In genomic region chr5:32059254-32059796, GRCm38 (mm10) we compare ENCODE assay signal across 13 mouse cellular contexts.
A peak's percentile ranks its signal among the peaks of the same experiment; 100 is the strongest.
DNase-seq lines count a peak whose midpoint lies in the region; ATAC-seq and TF ChIP-seq lines count a peak whose summit lies in the region.
"Had no signal": no experiment of that assay in that cellular context is flagged by ENCODE, and none has a peak within 500 bp of the region (broad histone marks: within the 10 kb centered on the region; RNA-seq: fewer than 3 reads in every experiment).

No protein-coding gene starts in this region.

- no peak overlapping the region for H3K4me2 ChIP-seq in heart, embryonic 12.5 days
- H3K4me2 ChIP-seq in limb, embryonic 12.5 days: peak overlapping the region; percentile 4; the same call in 1 of the 2 replicates
- H3K4me2 ChIP-seq in intestine, embryonic 16.5 days (ENCODE audit: low read depth, low read length): peak overlapping the region; percentile 9; the same call in 1 of the 2 replicates
- H3K4me2 ChIP-seq: liver, embryonic 11.5 days had no signal

- no peak for TF ChIP-seq CTCF in small intestine, adult 2 months (IDR thresholded peaks at IDR 0.05; ENCODE audit: extremely low read depth, insufficient read length, insufficient replicate concordance, low read depth, low read length)

- no peak overlapping the region for H3K27ac ChIP-seq in heart, embryonic 12.5 days (ENCODE audit: poor library complexity, severe bottlenecking)
- 0 out of 2 replicates have a peak overlapping the region, but pooled peaks have one; percentile 30 for H3K27ac ChIP-seq in limb, embryonic 12.5 days
- no peak overlapping the region for H3K27ac ChIP-seq in limb, embryonic 10.5 days
- peak overlapping the region; percentile 86 for H3K27ac ChIP-seq in intestine, embryonic 16.5 days (ENCODE audit: low read length)
- H3K27ac ChIP-seq in small intestine, adult 2 months (ENCODE audit: insufficient read depth, low read depth, low read length): peak overlapping the region; percentile 15; the same call in 1 of the 2 replicates

- H3K4me3 ChIP-seq in heart, embryonic 12.5 days: no peak overlapping the region
- H3K4me3 ChIP-seq in limb, embryonic 12.5 days (replicated peaks): no peak overlapping the region
- H3K4me3 ChIP-seq in limb, embryonic 10.5 days: no peak overlapping the region
- no peak overlapping the region for H3K4me3 ChIP-seq in intestine, embryonic 16.5 days (ENCODE audit: low read length)
- no peak overlapping the region for H3K4me3 ChIP-seq in small intestine, adult 2 months (ENCODE audit: low read depth, low read length)

- no peak for TF ChIP-seq POLR2A in small intestine, adult 2 months (IDR thresholded peaks at IDR 0.05; ENCODE audit: low read depth, low read length)

- WGBS in heart, embryonic 12.5 days: 65% methylated on average over 8 of the region's 8 CpGs
- WGBS in limb, embryonic 12.5 days: 36% methylated on average over 8 of the region's 8 CpGs
- WGBS in limb, embryonic 10.5 days: 68% methylated on average over 8 of the region's 8 CpGs
- 36% methylated on average over 8 of the region's 8 CpGs for WGBS in intestine, embryonic 16.5 days
- 83% methylated on average over 8 of the region's 8 CpGs for WGBS in small intestine, adult 2 months

- peaks cover 3% of the 10 kb centered on the region; the same call in 1 of the 2 replicates for H3K36me3 ChIP-seq in heart, embryonic 12.5 days
- H3K36me3 ChIP-seq in limb, embryonic 12.5 days: no peaks in the 10 kb centered on the region
- no peaks in the 10 kb centered on the region for H3K36me3 ChIP-seq in limb, embryonic 10.5 days
- no peaks in the 10 kb centered on the region for H3K36me3 ChIP-seq in intestine, embryonic 16.5 days (ENCODE audit: control insufficient read depth, insufficient read depth, low read length)
- H3K36me3 ChIP-seq in small intestine, adult 2 months (ENCODE audit: control insufficient read depth, insufficient read depth, low read length): 0 out of 2 replicates have a peak, but pooled peaks cover 2% of the 10 kb centered on the region

- peak; percentile 15 for DNase-seq in heart, adult 11 months
- DNase-seq in limb, embryonic 10.5 days (ENCODE audit: low spot score): no peak
- no peak for DNase-seq in embryo, embryonic 10.5 days (ENCODE audit: low spot score)
- DNase-seq in urinary bladder, postnatal 25 days (ENCODE audit: low spot score): no peak
- DNase-seq: adrenal gland, postnatal 10 days; cerebellum, postnatal 14 days; layer of hippocampus, postnatal 36 days; right cerebral cortex, adult 18-20 months had no signal

- H3K4me1 ChIP-seq in heart, embryonic 12.5 days (replicated peaks): peaks cover 10% of the 10 kb centered on the region; the same call in 1 of the 2 replicates
- peaks cover 9% of the 10 kb centered on the region for H3K4me1 ChIP-seq in limb, embryonic 12.5 days (replicated peaks)
- 0 out of 2 replicates have a peak, but pooled peaks cover 4% of the 10 kb centered on the region for H3K4me1 ChIP-seq in limb, embryonic 10.5 days
- H3K4me1 ChIP-seq in intestine, embryonic 16.5 days (ENCODE audit: control insufficient read depth, insufficient read depth, low read length): peaks cover 11% of the 10 kb centered on the region
- no peaks in the 10 kb centered on the region for H3K4me1 ChIP-seq in small intestine, adult 2 months (ENCODE audit: control insufficient read depth, insufficient read depth, insufficient read length, low read length)

- ATAC-seq in heart, embryonic 12.5 days (ENCODE audit: insufficient number of reproducible peaks, low FRiP score): no peak
- ATAC-seq in limb, embryonic 12.5 days (ENCODE audit: insufficient number of reproducible peaks, insufficient read depth, low FRiP score, low TSS enrichment, low read depth): no peak
- ATAC-seq in intestine, embryonic 16.5 days: peak; percentile 86

- H3K9ac ChIP-seq in heart, embryonic 12.5 days: no peak overlapping the region
- no peak overlapping the region for H3K9ac ChIP-seq in limb, embryonic 12.5 days (replicated peaks)
- H3K9ac ChIP-seq in intestine, embryonic 16.5 days (ENCODE audit: low read depth, low read length): no peak overlapping the region

- H3K27me3 ChIP-seq in heart, embryonic 12.5 days (replicated peaks): no peaks in the 10 kb centered on the region
- H3K27me3 ChIP-seq in limb, embryonic 12.5 days: no peaks in the 10 kb centered on the region
- no peaks in the 10 kb centered on the region for H3K27me3 ChIP-seq in limb, embryonic 10.5 days (ENCODE audit: low read depth, poor library complexity, severe bottlenecking)
- H3K27me3 ChIP-seq in intestine, embryonic 16.5 days (replicated peaks; ENCODE audit: control insufficient read depth, insufficient read depth, low read length): no peaks in the 10 kb centered on the region
- H3K27me3 ChIP-seq in small intestine, adult 2 months (ENCODE audit: control insufficient read depth, insufficient read depth, low read length): no peaks in the 10 kb centered on the region

- H3K9me3 ChIP-seq in heart, embryonic 12.5 days (replicated peaks): peaks cover 5% of the 10 kb centered on the region; the same call in 1 of the 2 replicates
- H3K9me3 ChIP-seq in limb, embryonic 12.5 days: no peaks in the 10 kb centered on the region
- H3K9me3 ChIP-seq in limb, embryonic 10.5 days (replicated peaks): no peaks in the 10 kb centered on the region
- H3K9me3 ChIP-seq in intestine, embryonic 16.5 days (ENCODE audit: control insufficient read depth, low read length): no peaks in the 10 kb centered on the region

Comparison
In these comparisons a context has a peak if more than half of its experiments do, and no peak if none do; other contexts are left out.
1. H3K27ac ChIP-seq: peak in limb, embryonic 12.5 days (single experiment), intestine, embryonic 16.5 days (single experiment) and small intestine, adult 2 months (single experiment); none in heart, embryonic 12.5 days (single experiment) and limb, embryonic 10.5 days (single experiment).